Mouse (Mus musculus): ENCODE results near the gene Dock8. TPM values are rescaled to one million over a fixed set of nuclear protein-coding genes. Genes with fewer than 3 reads are reported as not detected.

Gene Dock8
- polyA plus RNA-seq (2014; fragmentation: Nextera tagmentation; extraction: Ambion mirVana) = 17.2 and 17.6 TPM in 2 replicates

DNA sequence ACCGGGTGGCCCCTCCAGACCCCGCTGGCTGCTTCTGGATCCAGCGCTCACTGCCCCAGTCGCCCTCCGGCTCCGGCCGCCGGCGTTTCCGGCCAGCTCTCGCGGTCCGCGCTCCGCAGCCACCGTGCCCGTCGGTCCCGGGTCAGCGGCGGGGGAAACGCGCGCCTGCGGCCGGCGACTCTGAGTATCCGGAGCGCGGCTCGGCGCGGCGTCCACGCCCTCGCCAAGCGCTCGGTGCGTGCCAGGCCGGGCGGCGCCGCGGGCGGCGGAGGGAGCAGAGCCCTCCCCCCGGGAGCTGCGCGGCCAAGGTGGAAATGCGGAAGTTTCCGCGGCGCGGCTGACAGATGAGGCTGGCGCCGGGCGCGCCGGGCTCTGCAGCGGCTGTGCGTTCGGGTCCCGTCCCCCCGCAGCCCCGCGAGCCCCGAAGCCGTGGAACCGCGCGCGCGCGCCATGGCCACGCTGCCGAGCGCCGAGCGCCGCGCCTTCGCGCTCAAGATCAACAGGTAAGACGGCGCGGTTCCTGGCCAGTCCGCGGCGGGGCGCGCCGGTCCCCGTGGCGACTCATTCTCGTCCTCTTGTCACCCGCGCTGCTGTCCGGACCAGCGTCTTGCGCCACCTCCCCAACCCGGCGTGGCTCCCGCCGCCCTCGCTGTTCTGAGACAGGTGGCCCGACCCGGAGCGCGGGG is at the start of gene Dock8:
Gene Dock8 (plus strand): TSS at position 334 of the 686 bp plus-strand sequence.
- no peaks in the 10 kb centered on the region for H3K36me3 ChIP-seq (ENCODE audit: control insufficient read depth, insufficient read depth, low read length)
- H3K9ac ChIP-seq (ENCODE audit: low read depth, low read length) = peak within 1 kb of the TSS; percentile 84
- peak within 1 kb of the TSS; percentile 78 for H3K4me3 ChIP-seq (ENCODE audit: low read depth, low read length)
- H3K27ac ChIP-seq (ENCODE audit: low read depth, low read length) = peak within 1 kb of the TSS; percentile 80
- under 1% methylated on average over 106 of the region's 109 CpGs for WGBS
- DNase-seq (ENCODE audit: low spot score) = peak; percentile 74
- ATAC-seq (replicated peaks; ENCODE audit: low FRiP score) = peak; percentile 85
- no peaks in the 10 kb centered on the region for H3K9me3 ChIP-seq (ENCODE audit: control insufficient read depth, low read length)
- H3K27me3 ChIP-seq (replicated peaks; ENCODE audit: control insufficient read depth, insufficient read depth, low read length) = peaks cover 4% of the 10 kb centered on the region
- peak within 1 kb of the TSS; percentile 73 for H3K4me2 ChIP-seq
- H3K4me1 ChIP-seq (replicated peaks; ENCODE audit: control insufficient read depth, insufficient read depth, low read length) = peaks cover 23% of the 10 kb centered on the region

DNA sequence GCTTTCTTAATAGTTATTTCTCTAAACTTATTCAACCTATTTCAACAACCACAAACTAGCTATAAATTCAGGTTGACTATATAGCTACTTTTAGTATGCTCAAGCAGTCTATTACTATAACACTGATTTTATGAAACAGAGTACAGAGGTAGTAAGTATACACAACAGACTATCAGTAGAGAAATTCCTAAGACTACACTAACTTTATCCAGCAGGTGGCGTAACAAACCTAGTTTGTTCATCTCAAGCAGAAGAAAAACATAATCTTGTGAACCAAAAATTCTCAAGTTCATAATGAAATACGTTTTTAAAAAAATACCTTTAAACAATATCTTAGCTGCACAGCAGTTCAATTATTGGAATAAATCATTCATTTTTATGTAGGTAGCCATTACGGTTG is 40.8 kb upstream of the Dock8 start:
- Histone ChIP-seq H3K9ac (ENCODE audit: low read depth, low read length) (no peak overlapping the region), H3K27me3 (replicated peaks; ENCODE audit: control insufficient read depth, insufficient read depth, low read length) (no peaks in the 10 kb centered on the region), H3K36me3 (ENCODE audit: control insufficient read depth, insufficient read depth, low read length) (peaks cover 6% of the 10 kb centered on the region; the same call in 1 of the 2 replicates), H3K27ac (ENCODE audit: low read depth, low read length) (no peak overlapping the region), H3K4me3 (ENCODE audit: low read depth, low read length) (no peak overlapping the region), H3K4me1 (replicated peaks; ENCODE audit: control insufficient read depth, insufficient read depth, low read length) (peaks cover 6% of the 10 kb centered on the region; the same call in 1 of the 2 replicates), H3K4me2 (no peak overlapping the region), H3K9me3 (ENCODE audit: control insufficient read depth, low read length) (no peaks in the 10 kb centered on the region)
- no peak for DNase-seq (ENCODE audit: low spot score)
- no peak for ATAC-seq (replicated peaks; ENCODE audit: low FRiP score)
- WGBS = 39% methylated on average over 3 of the region's 3 CpGs

DNA sequence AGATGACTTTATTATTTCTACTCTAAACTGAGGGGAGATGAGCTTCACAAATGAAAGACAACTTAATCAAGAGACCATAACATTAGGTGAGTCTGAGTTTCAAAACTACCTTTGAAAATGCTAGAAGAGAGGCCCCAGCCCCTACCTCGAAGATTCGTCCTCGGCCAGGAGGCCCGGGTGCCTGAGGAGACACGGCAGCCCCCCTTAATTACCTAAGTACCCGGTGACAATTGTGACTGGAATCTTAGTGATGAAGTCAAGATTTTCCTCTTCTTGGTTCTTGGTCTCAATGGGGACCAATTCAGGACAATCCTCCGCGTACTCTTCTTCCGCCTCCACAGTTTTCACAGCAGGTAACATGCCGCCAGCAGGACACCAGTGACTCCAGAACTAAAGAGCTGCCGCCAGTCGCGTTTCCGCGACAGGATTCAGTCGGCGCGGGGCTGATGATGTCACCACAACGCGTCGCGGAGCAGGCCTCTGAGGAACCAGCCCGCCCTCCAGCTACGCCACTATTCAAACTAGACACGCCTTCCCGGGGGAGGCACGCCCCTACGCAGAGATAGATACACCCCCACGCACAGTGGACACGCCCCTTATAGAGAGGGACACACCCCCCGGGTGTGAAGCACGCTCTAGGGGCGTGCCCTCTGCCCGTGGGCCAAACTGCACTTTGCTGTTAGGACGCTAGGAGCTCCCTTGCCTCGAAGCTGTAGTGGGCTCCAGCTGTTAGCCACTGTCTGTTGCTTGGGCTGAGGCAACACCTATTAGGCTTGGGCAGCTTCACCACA is 38.0 kb upstream of the Dock8 start, which contains the start of gene Cbwd1:
Gene Cbwd1 (minus strand): TSS at position 439 of the 791 bp plus-strand sequence.
- peaks cover 6% of the 10 kb centered on the region; the same call in 1 of the 2 replicates for H3K4me1 ChIP-seq (replicated peaks; ENCODE audit: control insufficient read depth, insufficient read depth, low read length)
- no peaks in the 10 kb centered on the region for H3K36me3 ChIP-seq (ENCODE audit: control insufficient read depth, insufficient read depth, low read length)
- H3K4me2 ChIP-seq = peak within 1 kb of the TSS; percentile 72
- H3K4me3 ChIP-seq (ENCODE audit: low read depth, low read length) = peak within 1 kb of the TSS; percentile 65
- DNase-seq (ENCODE audit: low spot score) (peak; percentile 98), ATAC-seq (replicated peaks; ENCODE audit: low FRiP score) (peak; percentile 100)
- no peak within 1 kb of the TSS for H3K27ac ChIP-seq (ENCODE audit: low read depth, low read length)
- no peaks in the 10 kb centered on the region for H3K9me3 ChIP-seq (ENCODE audit: control insufficient read depth, low read length)
- H3K9ac ChIP-seq (ENCODE audit: low read depth, low read length) = peak within 1 kb of the TSS; percentile 77
- WGBS = under 1% methylated on average over 36 of the region's 36 CpGs
- no peaks in the 10 kb centered on the region for H3K27me3 ChIP-seq (replicated peaks; ENCODE audit: control insufficient read depth, insufficient read depth, low read length)

DNA sequence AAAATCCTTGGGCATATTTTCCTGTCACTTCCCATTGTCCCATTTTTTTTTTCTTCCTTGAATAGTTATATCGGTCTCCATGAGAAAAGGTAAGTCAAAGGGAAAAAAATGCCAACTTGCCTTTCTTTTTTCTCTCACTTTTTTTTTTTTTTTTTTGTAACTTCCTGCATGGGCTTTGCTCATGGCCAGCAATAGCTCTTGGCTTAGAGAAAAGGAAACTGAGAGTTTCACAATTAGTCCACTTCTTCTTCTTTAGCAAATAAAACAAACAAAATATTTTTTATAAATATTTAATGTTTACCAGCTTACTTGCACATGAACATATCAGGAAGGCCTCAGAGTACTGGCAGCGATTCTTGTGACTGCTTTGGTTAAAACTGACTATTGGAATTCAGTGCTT is 33.1 kb upstream of the Dock8 start:
- 59% methylated on average over 2 of the region's 2 CpGs for WGBS

DNA sequence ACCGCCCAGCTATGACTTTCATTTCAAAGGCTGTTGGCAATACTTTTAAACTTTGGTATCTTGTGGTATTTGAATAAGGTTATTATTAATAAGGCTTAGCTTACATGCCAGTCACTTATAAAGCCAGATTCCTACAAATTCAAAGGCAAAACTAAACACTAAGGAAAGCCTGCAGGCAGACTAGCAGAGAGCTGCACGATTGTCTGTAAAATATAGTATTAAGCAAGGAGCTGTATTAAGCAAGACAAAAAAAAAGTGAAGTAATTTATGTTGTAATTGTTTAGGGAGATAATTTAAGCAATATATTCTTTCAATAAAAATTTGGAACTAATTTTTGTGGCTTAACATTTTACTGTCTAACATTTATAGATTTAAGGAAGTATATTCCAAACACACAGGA is 32.4 kb upstream of the Dock8 start:
- Histone ChIP-seq H3K4me3 (ENCODE audit: low read depth, low read length) (no peak overlapping the region), H3K9ac (ENCODE audit: low read depth, low read length) (no peak overlapping the region), H3K9me3 (ENCODE audit: control insufficient read depth, low read length) (no peaks in the 10 kb centered on the region), H3K4me1 (replicated peaks; ENCODE audit: control insufficient read depth, insufficient read depth, low read length) (no peaks in the 10 kb centered on the region), H3K4me2 (no peak overlapping the region), H3K27ac (ENCODE audit: low read depth, low read length) (no peak overlapping the region), H3K36me3 (ENCODE audit: control insufficient read depth, insufficient read depth, low read length) (no peaks in the 10 kb centered on the region), H3K27me3 (replicated peaks; ENCODE audit: control insufficient read depth, insufficient read depth, low read length) (no peaks in the 10 kb centered on the region)
- no peak for DNase-seq (ENCODE audit: low spot score)
- 75% methylated on average over 2 of the region's 2 CpGs for WGBS
- no peak for ATAC-seq (replicated peaks; ENCODE audit: low FRiP score)

More for the DNA sequence above, 33.1 kb upstream of the Dock8 start:
- Histone ChIP-seq H3K27me3 (replicated peaks; ENCODE audit: control insufficient read depth, insufficient read depth, low read length) (no peaks in the 10 kb centered on the region), H3K36me3 (ENCODE audit: control insufficient read depth, insufficient read depth, low read length) (no peaks in the 10 kb centered on the region), H3K9ac (ENCODE audit: low read depth, low read length) (no peak overlapping the region), H3K27ac (ENCODE audit: low read depth, low read length) (no peak overlapping the region), H3K4me1 (replicated peaks; ENCODE audit: control insufficient read depth, insufficient read depth, low read length) (no peaks in the 10 kb centered on the region), H3K4me3 (ENCODE audit: low read depth, low read length) (no peak overlapping the region), H3K9me3 (ENCODE audit: control insufficient read depth, low read length) (no peaks in the 10 kb centered on the region), H3K4me2 (no peak overlapping the region)
- ATAC-seq (replicated peaks; ENCODE audit: low FRiP score) = no peak
- no peak for DNase-seq (ENCODE audit: low spot score)

DNA sequence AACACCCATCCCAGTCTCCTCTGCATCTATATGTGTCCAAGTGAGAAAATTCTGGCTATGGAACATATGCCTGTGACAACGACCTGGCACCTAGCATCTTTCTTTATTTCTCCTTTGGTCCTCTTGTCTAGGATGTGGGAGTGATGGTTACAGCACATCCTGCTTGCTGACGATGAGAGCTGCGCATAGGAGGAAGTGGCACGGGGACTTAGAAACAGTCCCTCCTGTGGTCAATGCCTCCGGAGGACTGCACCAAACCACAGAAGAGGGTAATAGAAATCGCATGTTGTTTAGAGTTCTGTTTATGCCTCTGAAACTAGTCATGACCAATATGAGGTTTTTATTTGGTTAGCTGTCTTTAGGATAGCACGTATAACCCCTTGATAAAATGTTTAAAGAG is 28.0 kb upstream of the Dock8 start:
- H3K36me3 ChIP-seq (ENCODE audit: control insufficient read depth, insufficient read depth, low read length) = no peaks in the 10 kb centered on the region
- H3K4me3 ChIP-seq (ENCODE audit: low read depth, low read length) = no peak overlapping the region
- H3K27me3 ChIP-seq (replicated peaks; ENCODE audit: control insufficient read depth, insufficient read depth, low read length) = no peaks in the 10 kb centered on the region
- ATAC-seq (replicated peaks; ENCODE audit: low FRiP score) (no peak), DNase-seq (ENCODE audit: low spot score) (no peak)
- H3K9ac ChIP-seq (ENCODE audit: low read depth, low read length) = no peak overlapping the region
- H3K4me1 ChIP-seq (replicated peaks; ENCODE audit: control insufficient read depth, insufficient read depth, low read length) = no peaks in the 10 kb centered on the region
- no peaks in the 10 kb centered on the region for H3K9me3 ChIP-seq (ENCODE audit: control insufficient read depth, low read length)
- H3K27ac ChIP-seq (ENCODE audit: low read depth, low read length) = no peak overlapping the region
- H3K4me2 ChIP-seq = no peak overlapping the region
- 47% methylated on average over 7 of the region's 7 CpGs for WGBS

DNA sequence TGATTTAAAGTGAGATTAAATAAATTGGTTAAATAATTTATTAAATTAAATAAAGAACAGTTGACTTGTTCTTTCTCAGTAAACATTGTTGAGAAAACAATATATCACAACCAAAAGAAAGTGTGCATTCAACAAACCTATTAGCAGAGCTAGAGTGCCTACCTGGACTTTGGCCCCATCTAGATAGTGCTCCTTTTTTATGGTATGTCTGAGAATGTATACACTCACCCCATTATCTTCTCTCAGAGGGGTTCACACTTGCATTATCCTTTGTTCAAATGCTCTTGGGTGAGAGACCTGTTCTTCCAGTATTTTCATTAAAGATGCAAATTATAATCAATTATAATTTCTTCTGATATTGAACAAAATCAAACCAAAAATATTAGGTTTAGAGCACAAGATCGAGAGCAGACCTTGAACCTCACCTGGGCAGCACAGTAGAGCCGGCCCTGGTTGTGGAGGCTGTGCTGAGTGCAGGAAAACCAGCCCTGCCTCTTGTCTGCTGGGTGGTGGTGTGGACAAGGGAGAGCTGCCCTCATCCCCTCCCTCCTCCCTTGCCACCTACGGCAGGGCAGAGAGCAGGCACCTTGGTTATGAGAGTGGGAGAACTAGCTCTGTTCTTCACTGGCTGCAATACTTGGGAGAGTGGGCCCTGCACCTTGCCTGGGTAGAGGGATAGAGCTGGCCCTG is 26.5 kb upstream of the Dock8 start:
- no peak overlapping the region for H3K4me2 ChIP-seq
- H3K4me1 ChIP-seq (replicated peaks; ENCODE audit: control insufficient read depth, insufficient read depth, low read length) = no peaks in the 10 kb centered on the region
- no peaks in the 10 kb centered on the region for H3K36me3 ChIP-seq (ENCODE audit: control insufficient read depth, insufficient read depth, low read length)
- DNase-seq (ENCODE audit: low spot score) (no peak), ATAC-seq (replicated peaks; ENCODE audit: low FRiP score) (no peak)
- H3K27ac ChIP-seq (ENCODE audit: low read depth, low read length) = no peak overlapping the region
- no peak overlapping the region for H3K9ac ChIP-seq (ENCODE audit: low read depth, low read length)
- H3K4me3 ChIP-seq (ENCODE audit: low read depth, low read length) = no peak overlapping the region
- H3K9me3 ChIP-seq (ENCODE audit: control insufficient read depth, low read length) = no peaks in the 10 kb centered on the region
- WGBS = 76% methylated on average over 3 of the region's 3 CpGs
- no peaks in the 10 kb centered on the region for H3K27me3 ChIP-seq (replicated peaks; ENCODE audit: control insufficient read depth, insufficient read depth, low read length)

DNA sequence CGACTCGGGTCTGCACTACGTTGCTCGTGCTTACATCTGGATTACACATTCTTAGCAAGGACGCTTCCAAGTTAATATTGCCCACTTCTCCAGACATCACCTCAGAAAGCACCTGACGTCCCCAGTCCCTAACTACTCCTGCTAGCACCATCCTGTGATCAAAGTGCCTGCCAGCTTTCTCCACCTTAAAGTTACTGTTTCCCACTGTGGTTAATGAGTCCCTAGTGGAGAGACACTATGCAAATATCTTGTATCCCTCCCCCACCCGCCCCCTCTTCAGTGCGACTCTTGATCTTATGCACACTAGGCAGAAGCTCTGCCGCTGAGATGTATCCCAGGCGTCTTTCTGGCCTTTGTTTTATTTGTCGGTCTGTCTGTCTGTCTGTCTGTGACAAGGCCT is 21.3 kb upstream of the Dock8 start:
- H3K4me2 ChIP-seq = no peak overlapping the region
- ATAC-seq (replicated peaks; ENCODE audit: low FRiP score) = no peak
- no peak for DNase-seq (ENCODE audit: low spot score)
- no peak overlapping the region for H3K9ac ChIP-seq (ENCODE audit: low read depth, low read length)
- no peak overlapping the region for H3K27ac ChIP-seq (ENCODE audit: low read depth, low read length)
- H3K36me3 ChIP-seq (ENCODE audit: control insufficient read depth, insufficient read depth, low read length) = no peaks in the 10 kb centered on the region
- no peaks in the 10 kb centered on the region for H3K27me3 ChIP-seq (replicated peaks; ENCODE audit: control insufficient read depth, insufficient read depth, low read length)
- 72% methylated on average over 11 of the region's 11 CpGs for WGBS
- no peaks in the 10 kb centered on the region for H3K4me1 ChIP-seq (replicated peaks; ENCODE audit: control insufficient read depth, insufficient read depth, low read length)
- no peak overlapping the region for H3K4me3 ChIP-seq (ENCODE audit: low read depth, low read length)
- H3K9me3 ChIP-seq (ENCODE audit: control insufficient read depth, low read length) = no peaks in the 10 kb centered on the region

Measured in liver, embryonic 11.5 days (tissue).